Mouse (Mus musculus) lung, adult 2 months (tissue): ENCODE measurements around the gene Draxin.
A peak's percentile ranks its signal among the peaks of the same experiment; 100 is the strongest.

ENCODE experiments used
- CTCF ChIP-seq: fragments of 200-500 bp; IDR thresholded peaks from 2 replicates; pipeline ENCODE4 v1.5.1; 2011; ENCODE audit warnings: mild to moderate bottlenecking, low read length, control low read depth; ENCODE audit not compliant: insufficient read depth
- POLR2A ChIP-seq: fragments of 200-500 bp; IDR thresholded peaks from 2 replicates; pipeline ENCODE4 v1.6.1; 2011; ENCODE audit warnings: low read depth, mild to moderate bottlenecking, control low read depth, low read length, borderline replicate concordance; ENCODE audit errors: extremely low read depth

DNA sequence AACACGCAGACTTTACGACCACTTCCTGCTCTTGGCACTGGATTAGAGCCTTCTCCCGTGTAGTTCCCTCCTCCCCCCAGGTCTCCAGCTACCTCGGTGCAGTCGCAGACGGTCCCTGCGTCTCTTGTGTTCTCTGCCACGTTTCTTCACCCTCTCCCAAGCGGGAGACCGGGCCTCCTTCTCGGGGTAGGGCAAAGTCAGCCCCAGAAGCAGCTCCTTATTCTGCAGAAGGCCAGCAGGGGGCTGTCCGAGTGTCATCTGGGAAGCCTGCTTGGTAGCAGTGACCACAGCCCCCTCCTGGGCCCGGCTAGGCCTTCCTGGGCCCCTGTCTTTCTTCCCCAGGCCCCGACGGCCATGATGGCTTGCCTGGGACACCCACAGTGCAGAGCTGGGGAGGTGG is 15.0 kb downstream of the Draxin start:
- TF ChIP-seq CTCF (peak; percentile 33), POLR2A (no peak)
